Mouse (Mus musculus): Measurements from ENCODE around the gene Gm19426.
"Not testable (repeated sequence)": the region's sequence is repeated elsewhere in the genome, so short reads cannot be mapped to it uniquely, and the experiment has no call there.

The Gm19426 gene

GRCm38 (mm10) chr2:84750115-84750514, 6.7 kb upstream of the Gm19426 start:
- no peak for DNase-seq (ENCODE audit: low spot score)

- no peak for DNase-seq (ENCODE audit: low spot score)
Measured at GRCm38 (mm10) chr2:84744126-84744525, 671 bp upstream of the Gm19426 start.

GRCm38 (mm10) chr2:84742451-84743283, 788 bp downstream of the Gm19426 start:
- DNase-seq (ENCODE audit: low spot score): peak; percentile 62

DNA sequence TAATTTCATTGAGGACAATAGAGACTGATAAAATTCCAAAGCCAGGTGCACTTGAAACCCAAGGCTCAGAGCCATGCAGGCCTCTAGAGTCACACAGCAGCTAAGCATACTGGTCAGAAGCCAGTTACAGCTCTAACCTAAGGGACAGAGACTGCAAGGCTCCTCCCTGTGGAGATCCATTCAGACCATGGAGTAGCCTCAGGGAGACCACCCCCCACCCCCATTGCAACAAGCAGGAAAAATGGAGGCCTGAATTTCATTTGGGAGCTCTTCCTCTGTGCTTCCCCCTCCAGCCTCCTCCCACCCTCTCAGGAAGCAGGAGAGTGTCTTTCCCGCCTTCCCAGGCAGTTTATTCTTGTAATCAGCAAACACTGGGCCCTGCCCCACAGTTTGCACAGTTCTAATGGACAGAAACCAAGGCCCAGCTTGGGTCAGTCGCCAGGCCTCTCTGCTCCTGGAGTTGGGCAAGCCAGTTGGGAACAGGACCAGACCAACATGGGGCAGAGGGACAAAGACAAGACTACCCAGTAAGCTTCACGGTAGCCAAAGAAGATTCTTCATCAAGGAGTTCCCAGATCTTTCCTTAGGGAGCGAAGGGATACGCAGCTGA, 1.5 kb downstream of the Gm19426 start:
- DNase-seq (ENCODE audit: low spot score): no peak

GRCm38 (mm10) chr2:84740608-84741333, 2.7 kb downstream of the Gm19426 start:
- no peak for DNase-seq (ENCODE audit: low spot score)

GRCm38 (mm10) chr2:84738271-84738911, 5.1 kb downstream of the Gm19426 start:
- no peak for DNase-seq (ENCODE audit: low spot score)

- DNase-seq (ENCODE audit: low spot score): no peak
Measured at GRCm38 (mm10) chr2:84737451-84737925, 6.0 kb downstream of the Gm19426 start.

GRCm38 (mm10) chr2:84736312-84737161, 6.9 kb downstream of the Gm19426 start:
- DNase-seq (ENCODE audit: low spot score): no peak

DNA sequence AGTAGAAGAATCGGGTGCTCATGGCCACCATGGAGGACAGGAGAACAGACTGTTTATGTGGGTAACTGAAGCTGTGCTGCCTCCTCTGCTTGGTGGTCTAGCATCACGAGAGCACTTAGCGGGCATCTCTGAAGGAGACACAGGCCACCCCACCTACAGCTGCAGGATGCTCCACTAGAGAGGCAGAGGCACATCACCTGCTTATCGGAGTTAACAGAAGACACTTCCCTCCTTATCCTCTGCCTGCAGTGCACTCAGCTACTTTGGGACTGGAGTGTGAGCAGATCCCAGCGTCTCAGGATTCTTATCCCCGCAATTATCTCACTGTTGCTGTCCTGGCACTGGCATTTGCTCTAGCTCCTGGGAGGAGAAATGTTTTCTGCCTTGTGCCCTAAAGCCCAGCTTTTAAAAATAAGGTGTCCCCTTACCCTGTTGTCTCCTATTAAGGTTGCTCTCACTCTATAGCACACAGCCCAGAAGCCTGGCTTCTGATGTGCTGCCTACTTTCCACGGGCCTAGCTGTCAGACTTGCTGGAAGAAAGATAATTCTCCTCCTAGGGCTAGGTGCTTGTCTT, 8.0 kb downstream of the Gm19426 start:
- DNase-seq (ENCODE audit: low spot score): no peak

GRCm38 (mm10) chr2:84734919-84735318, 8.5 kb downstream of the Gm19426 start:
- DNase-seq (ENCODE audit: low spot score): no peak

DNA sequence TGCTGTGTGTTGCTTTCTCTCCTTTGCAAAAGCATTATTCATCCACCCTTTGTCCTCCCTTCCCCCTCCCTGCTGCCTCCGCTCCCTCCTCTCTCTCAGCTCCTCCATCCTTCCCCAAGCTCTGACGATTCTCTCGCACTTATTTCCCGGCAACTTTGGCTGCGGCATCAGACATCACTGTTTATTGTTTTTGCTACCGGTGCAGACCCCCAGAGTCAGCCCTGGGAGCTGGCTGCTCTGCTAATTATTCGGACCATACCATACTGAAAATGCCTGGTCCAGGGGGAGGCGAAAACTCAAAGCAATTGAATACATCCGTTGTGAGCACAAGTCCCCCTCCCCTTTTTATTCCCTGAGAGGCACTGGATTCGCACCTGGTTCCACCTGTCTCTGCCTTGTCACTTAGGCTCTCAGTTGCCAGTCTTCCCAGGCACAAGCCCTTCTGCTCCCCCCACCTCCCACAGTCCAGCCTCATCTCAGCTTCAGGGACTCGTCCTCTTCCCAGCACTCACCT, 9.0 kb downstream of the Gm19426 start:
- DNase-seq (ENCODE audit: low spot score): no peak

DNA sequence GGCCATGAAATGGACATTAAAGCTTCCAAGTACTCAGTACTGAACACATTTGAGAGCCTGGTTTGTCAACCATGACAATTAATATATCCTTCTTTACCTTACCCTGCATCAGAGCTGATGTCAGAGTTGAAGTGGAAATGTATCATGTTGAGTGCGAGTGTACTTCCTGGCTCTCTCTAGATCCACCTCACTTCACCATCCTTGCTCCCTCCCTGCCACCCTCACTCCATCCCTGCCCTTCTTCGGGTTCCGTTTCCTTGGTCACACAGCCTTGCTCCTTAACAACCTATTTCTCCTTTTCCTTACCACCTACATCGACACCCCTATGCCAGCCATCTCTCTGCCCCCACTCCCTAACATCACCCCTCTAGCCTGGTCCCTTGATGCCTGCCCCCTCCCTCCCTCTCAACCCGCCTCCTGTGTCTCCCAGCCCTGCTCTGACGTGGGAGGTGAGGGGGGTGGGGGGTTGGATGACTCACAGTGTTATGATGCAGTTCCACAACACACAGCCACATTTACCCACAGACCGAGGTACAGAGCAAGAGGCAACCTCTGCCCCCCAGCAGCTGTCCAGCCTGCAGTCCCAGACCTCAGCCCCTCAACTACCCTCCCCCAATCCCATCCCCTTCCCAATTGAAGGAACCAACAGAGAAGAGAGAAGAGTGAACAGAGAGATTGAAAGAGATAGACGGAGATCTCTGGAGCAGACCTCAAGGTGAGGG, 9.7 kb downstream of the Gm19426 start, which contains the start of gene Ypel4:
Gene Ypel4 (plus strand): TSS at position 480 of the 722 bp plus-strand sequence.
- no peak for DNase-seq (ENCODE audit: low spot score)

- DNase-seq (ENCODE audit: low spot score): no peak
Measured at GRCm38 (mm10) chr2:84732394-84732793, 11.1 kb downstream of the Gm19426 start.

- DNase-seq (ENCODE audit: low spot score): no peak
Measured at GRCm38 (mm10) chr2:84731206-84731605, 12.2 kb downstream of the Gm19426 start.

DNA sequence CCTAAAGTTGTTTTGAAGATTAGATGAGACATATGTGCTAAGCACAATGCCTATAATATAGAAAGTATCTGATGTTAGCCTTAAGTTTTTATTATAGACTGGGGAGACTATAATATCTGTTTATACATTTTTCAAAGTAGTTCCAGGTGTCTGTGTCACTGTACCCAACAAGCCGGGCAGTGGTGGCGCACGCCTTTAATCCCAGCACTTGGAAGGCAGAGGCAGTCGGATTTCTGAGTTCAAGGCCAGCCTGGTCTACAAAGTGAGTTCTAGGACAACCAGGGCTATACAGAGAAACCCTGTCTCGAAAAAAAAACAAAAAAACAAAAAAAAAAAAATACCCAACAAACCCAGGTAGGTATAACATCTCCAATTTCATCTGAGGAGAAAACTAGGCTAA, 15.3 kb downstream of the Gm19426 start:
- not testable (repeated sequence) for DNase-seq (ENCODE audit: low spot score)

DNA sequence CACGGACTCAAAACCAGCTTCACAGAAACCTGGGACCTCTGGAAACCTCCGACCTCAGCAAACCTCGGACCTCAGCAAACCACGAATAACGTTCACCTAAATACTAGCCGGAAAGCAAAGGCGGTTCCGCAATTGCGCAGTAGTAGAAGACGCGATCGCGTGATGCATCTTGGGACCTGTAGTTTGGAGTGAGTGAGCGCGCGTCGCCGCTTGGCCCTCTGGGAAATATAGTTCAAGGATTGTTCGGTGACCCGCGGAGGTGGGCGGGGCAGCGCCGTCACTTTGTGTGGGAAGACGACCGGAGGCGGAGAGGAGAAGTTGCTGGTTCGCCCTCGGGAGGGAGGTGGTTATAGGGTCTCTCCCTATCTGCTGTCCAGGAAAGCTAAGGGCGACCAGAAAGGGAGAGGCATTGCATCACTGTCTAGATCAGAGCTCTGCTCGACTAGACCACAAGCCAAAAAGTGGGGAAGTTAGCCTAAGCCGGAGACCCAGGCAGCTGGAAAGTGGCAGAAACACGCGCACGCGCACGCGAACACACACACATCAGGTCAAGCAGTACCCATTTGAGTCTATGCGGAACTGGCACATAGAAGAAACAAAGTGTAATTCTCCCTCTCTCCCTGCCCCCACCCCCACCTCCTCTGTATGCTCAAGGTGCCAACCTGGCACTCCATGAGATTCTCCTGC, 16.1 kb downstream of the Gm19426 start, which contains the start of gene Clp1:
Gene Clp1 (minus strand): TSS at position 179 of the 687 bp plus-strand sequence.
- peak; percentile 93 for DNase-seq (ENCODE audit: low spot score)

DNA sequence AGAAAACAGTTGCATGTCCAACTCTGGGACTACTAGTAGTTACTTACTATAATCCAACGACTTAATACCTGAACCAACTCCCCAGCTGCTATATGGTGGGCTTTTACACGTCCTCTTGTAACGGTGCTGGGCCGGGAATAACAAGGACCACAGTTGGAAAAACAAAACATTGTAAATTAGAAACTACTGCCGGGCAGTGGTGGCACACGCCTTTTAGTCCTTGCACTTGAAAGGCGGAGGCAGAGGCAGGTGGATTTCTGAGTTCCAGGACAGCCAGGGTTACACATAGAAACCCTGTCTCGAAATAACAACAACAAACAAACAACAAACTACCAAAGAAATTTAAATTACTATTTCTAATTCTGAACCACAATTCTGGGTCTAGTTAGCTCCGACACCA, 16.7 kb downstream of the Gm19426 start:
- DNase-seq (ENCODE audit: low spot score): no peak

- DNase-seq (ENCODE audit: low spot score): no peak
Measured at GRCm38 (mm10) chr2:84725770-84726169, 17.7 kb downstream of the Gm19426 start.

GRCm38 (mm10) chr2:84723856-84724255, 19.6 kb downstream of the Gm19426 start:
- DNase-seq (ENCODE audit: low spot score): no peak
